Mouse (Mus musculus): ENCODE measurements around the gene Zfp428. TPM values are rescaled to one million over a fixed set of nuclear protein-coding genes. Genes with fewer than 3 reads are reported as not detected.

Gene Zfp428
- total and polyA plus RNA-seq, 2 experiments from 2014 or later: 24.8 to 39.3 TPM

DNA sequence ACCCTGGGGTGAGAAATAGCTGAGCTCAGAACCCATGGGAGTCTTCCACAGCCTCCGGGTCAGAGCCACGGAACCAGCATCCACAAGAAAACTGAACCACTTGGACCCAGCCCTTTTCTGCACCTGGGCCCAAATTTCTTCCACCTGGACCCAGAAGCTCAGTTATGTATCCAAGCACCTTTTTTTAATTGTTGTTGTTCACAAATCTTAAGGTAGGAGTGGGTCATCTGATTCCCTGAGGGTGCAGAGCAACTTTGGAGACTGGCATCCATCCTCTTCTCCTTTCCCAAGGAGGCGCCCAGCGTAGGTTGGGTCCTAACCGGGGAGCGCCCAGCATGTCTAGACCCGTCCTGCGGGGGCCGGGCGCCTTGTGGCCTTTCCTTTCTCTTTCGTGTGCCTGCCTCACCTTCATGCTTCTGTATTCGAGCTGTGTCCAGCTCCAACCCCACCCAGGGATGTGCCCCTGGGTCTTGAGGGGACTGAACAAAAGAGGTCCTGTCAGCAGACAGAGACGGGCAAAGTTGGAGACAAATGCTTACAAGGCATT lies 39.3 kb downstream of the Zfp428 start, which contains the start of the genes Pinlyp and Xrcc1:
Gene Pinlyp (minus strand): TSS at position 51 of the 547 bp plus-strand sequence.
Gene Xrcc1 (plus strand): TSS at position 222 of the 547 bp plus-strand sequence.
- Histone ChIP-seq H3K36me3 (replicated peaks; ENCODE audit: control insufficient read depth, insufficient read depth, low read length) (peaks cover 16% of the 10 kb centered on the region), H3K4me1 (ENCODE audit: control insufficient read depth, insufficient read depth) (peaks cover 4% of the 10 kb centered on the region; the same call in 1 of the 2 replicates), H3K27me3 (ENCODE audit: control insufficient read depth, insufficient read depth, low read length) (no peaks in the 10 kb centered on the region), H3K27ac (ENCODE audit: low read depth) (peak within 1 kb of the TSS; percentile 24), H3K4me2 (ENCODE audit: low read depth, low read length) (peak within 1 kb of the TSS; percentile 85), H3K9me3 (replicated peaks; ENCODE audit: control insufficient read depth, low read length) (no peaks in the 10 kb centered on the region), H3K9ac (replicated peaks; ENCODE audit: low read depth, low read length) (peak within 1 kb of the TSS; percentile 82), H3K4me3 (ENCODE audit: low read depth, low read length) (peak within 1 kb of the TSS; percentile 84)
- no peak for ATAC-seq (ENCODE audit: insufficient read depth, low read depth)
- WGBS: 29% methylated on average over 13 of the region's 13 CpGs
- TF ChIP-seq CTCF (IDR thresholded peaks at IDR 0.05; ENCODE audit: low read depth): no peak
- TF ChIP-seq EP300 (IDR thresholded peaks at IDR 0.05; ENCODE audit: low read depth): no peak
- no peak for DNase-seq (ENCODE audit: low spot score)

GRCm38 (mm10) chr7:24546634-24547389 lies 40.0 kb downstream of the Zfp428 start:
- Histone ChIP-seq H3K36me3 (replicated peaks; ENCODE audit: control insufficient read depth, insufficient read depth, low read length) (peaks cover 16% of the 10 kb centered on the region), H3K4me2 (ENCODE audit: low read depth, low read length) (peak overlapping the region; percentile 85), H3K4me3 (ENCODE audit: low read depth, low read length) (peak overlapping the region; percentile 84), H3K27ac (ENCODE audit: low read depth) (peak overlapping the region; percentile 24), H3K9me3 (replicated peaks; ENCODE audit: control insufficient read depth, low read length) (no peaks in the 10 kb centered on the region), H3K9ac (replicated peaks; ENCODE audit: low read depth, low read length) (peak overlapping the region; percentile 82), H3K27me3 (ENCODE audit: control insufficient read depth, insufficient read depth, low read length) (no peaks in the 10 kb centered on the region), H3K4me1 (ENCODE audit: control insufficient read depth, insufficient read depth) (peaks cover 4% of the 10 kb centered on the region; the same call in 1 of the 2 replicates)
- peak; percentile 100 for ATAC-seq (ENCODE audit: insufficient read depth, low read depth)
- peak; percentile 100 for DNase-seq (ENCODE audit: low spot score)
- no peak for TF ChIP-seq EP300 (IDR thresholded peaks at IDR 0.05; ENCODE audit: low read depth)
- under 1% methylated on average over 51 of the region's 57 CpGs for WGBS

DNA sequence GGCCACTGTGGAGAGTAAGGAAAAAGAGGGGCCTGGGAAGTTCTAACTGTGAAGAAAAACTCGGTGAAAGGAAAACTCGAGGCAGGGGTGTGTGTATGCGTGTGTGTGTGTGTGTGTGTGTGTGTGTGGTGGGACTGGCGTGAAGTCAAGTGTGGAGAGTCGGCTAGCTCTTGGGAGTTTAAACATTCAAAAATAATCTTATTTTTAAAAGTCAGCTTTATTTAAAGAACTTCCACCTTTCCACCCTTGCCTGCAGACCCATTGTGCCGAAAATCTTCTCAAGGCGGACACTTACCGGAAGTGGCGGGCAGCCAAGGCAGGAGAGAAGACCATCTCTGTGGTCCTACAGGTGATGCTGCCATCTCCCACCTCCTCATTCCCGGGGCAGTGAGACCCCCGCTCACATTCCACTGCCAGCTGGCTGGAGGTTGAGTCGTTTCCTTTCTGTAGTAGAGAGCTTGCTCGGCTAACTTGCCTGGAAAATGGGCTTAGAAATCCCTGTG lies 40.8 kb downstream of the Zfp428 start:
- Histone ChIP-seq H3K27me3 (ENCODE audit: control insufficient read depth, insufficient read depth, low read length) (no peaks in the 10 kb centered on the region), H3K27ac (ENCODE audit: low read depth) (0 out of 2 replicates have a peak overlapping the region, but pooled peaks have one; percentile 14), H3K36me3 (replicated peaks; ENCODE audit: control insufficient read depth, insufficient read depth, low read length) (peaks cover 23% of the 10 kb centered on the region), H3K4me2 (ENCODE audit: low read depth, low read length) (peak overlapping the region; percentile 85), H3K4me3 (ENCODE audit: low read depth, low read length) (peak overlapping the region; percentile 84), H3K9me3 (replicated peaks; ENCODE audit: control insufficient read depth, low read length) (no peaks in the 10 kb centered on the region), H3K9ac (replicated peaks; ENCODE audit: low read depth, low read length) (peak overlapping the region; percentile 82), H3K4me1 (ENCODE audit: control insufficient read depth, insufficient read depth) (peaks cover 4% of the 10 kb centered on the region; the same call in 1 of the 2 replicates)
- WGBS: 20% methylated on average over 13 of the region's 13 CpGs
- ATAC-seq (ENCODE audit: insufficient read depth, low read depth) (no peak), DNase-seq (ENCODE audit: low spot score) (no peak)
- TF ChIP-seq CTCF (IDR thresholded peaks at IDR 0.05; ENCODE audit: low read depth) (no peak), EP300 (IDR thresholded peaks at IDR 0.05; ENCODE audit: low read depth) (no peak)

DNA sequence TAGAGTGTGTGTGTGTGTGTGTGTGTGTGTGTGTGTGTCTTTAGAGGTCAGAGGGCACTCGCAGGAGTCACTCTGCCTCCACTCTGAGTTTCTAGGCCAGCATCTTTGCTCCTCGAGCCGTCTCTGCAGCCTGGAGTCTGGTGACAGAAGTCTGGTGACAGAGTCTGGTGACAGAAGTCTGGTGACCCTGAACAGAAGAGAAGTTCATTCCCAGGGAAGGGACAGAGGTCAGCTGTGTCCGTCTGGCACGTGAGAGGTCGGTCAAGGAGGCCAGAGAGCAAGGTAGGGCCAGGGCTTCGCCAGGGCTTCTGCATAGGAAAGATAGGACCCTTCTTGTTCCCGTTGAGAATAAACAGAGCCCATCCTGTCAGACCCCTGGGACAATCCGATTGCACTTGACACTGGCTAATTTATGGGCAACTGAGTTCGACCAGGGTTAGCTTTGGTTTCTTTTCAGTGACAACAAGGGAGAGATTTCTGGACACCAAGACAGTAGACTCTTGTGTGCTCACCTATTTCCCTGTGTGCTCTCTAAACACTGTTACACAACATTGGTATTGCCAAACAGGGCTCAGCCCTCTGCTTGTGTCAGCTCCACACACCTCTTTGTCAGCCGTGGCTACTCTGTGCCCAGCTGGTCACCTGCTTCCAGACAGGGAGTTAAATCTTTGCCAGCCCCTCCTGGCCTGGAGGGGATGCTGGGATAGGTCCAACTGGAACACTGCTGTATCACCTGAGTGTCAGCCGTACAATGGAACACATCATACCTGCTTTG lies 45.4 kb downstream of the Zfp428 start:
- H3K4me2 ChIP-seq (ENCODE audit: low read depth, low read length): no peak overlapping the region
- ATAC-seq (ENCODE audit: insufficient read depth, low read depth) (no peak), DNase-seq (ENCODE audit: low spot score) (no peak)
- H3K36me3 ChIP-seq (replicated peaks; ENCODE audit: control insufficient read depth, insufficient read depth, low read length): peaks cover 37% of the 10 kb centered on the region
- 79% methylated on average over 12 of the region's 12 CpGs for WGBS
- no peaks in the 10 kb centered on the region for H3K4me1 ChIP-seq (ENCODE audit: control insufficient read depth, insufficient read depth)
- H3K9me3 ChIP-seq (replicated peaks; ENCODE audit: control insufficient read depth, low read length): no peaks in the 10 kb centered on the region
- no peak overlapping the region for H3K9ac ChIP-seq (replicated peaks; ENCODE audit: low read depth, low read length)
- no peaks in the 10 kb centered on the region for H3K27me3 ChIP-seq (ENCODE audit: control insufficient read depth, insufficient read depth, low read length)
- H3K4me3 ChIP-seq (ENCODE audit: low read depth, low read length): no peak overlapping the region
- TF ChIP-seq EP300 (IDR thresholded peaks at IDR 0.05; ENCODE audit: low read depth): no peak
- no peak for TF ChIP-seq CTCF (IDR thresholded peaks at IDR 0.05; ENCODE audit: low read depth)
- no peak overlapping the region for H3K27ac ChIP-seq (ENCODE audit: low read depth)

DNA sequence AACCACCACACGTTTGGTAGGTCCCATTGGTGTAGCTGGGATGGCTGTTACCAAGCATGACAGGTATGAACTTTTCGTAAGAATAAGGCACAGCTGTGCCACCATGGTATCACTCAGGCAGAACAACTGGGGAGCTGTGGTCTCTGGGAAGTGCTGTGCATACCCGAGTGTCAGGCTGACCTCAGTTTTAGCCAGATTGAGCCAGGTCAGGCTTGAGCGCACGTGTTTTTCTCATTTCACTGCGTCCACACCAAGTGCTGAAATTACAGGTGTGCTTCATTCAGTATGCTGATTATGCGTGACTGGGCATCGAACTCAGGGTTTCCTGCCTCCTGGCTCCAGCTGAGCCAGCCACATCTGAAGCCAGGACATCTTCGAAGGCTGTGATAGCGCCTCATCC lies 49.0 kb downstream of the Zfp428 start:
- H3K27ac ChIP-seq (ENCODE audit: low read depth): no peak overlapping the region
- no peak for TF ChIP-seq CTCF (IDR thresholded peaks at IDR 0.05; ENCODE audit: low read depth)
- TF ChIP-seq EP300 (IDR thresholded peaks at IDR 0.05; ENCODE audit: low read depth): no peak
- H3K9ac ChIP-seq (replicated peaks; ENCODE audit: low read depth, low read length): no peak overlapping the region
- ATAC-seq (ENCODE audit: insufficient read depth, low read depth) (no peak), DNase-seq (ENCODE audit: low spot score) (no peak)
- 95% methylated on average over 10 of the region's 10 CpGs for WGBS
- H3K36me3 ChIP-seq (replicated peaks; ENCODE audit: control insufficient read depth, insufficient read depth, low read length): peaks cover 35% of the 10 kb centered on the region
- H3K9me3 ChIP-seq (replicated peaks; ENCODE audit: control insufficient read depth, low read length): no peaks in the 10 kb centered on the region
- H3K27me3 ChIP-seq (ENCODE audit: control insufficient read depth, insufficient read depth, low read length): no peaks in the 10 kb centered on the region
- no peak overlapping the region for H3K4me3 ChIP-seq (ENCODE audit: low read depth, low read length)
- no peaks in the 10 kb centered on the region for H3K4me1 ChIP-seq (ENCODE audit: control insufficient read depth, insufficient read depth)
- H3K4me2 ChIP-seq (ENCODE audit: low read depth, low read length): no peak overlapping the region

Data from heart, postnatal 0 days (tissue).